Mouse (Mus musculus) heart, embryonic 15.5 days (tissue): Measurements from ENCODE around the gene Trpm8. TPM values are rescaled to one million over a fixed set of nuclear protein-coding genes. Genes with fewer than 3 reads are reported as not detected.

Source experiments
- ATAC-seq: fragments of 200-750 bp; cut with Nextera tagmentation; replicated peaks from 2 replicates; pipeline ENCODE4 v1.8.0; 2017; ENCODE audit warnings: low read depth, moderate TSS enrichment; ENCODE audit not compliant: insufficient number of reproducible peaks, insufficient read depth, low FRiP score
- H3K27ac ChIP-seq: fragments of 300-500 bp; sonication (generic); 2 replicates; pipeline ENCODE4 v1.5.1; 2015; ENCODE audit warnings: mild to moderate bottlenecking, inconsistent platforms
- H3K27me3 ChIP-seq: fragments of 300-500 bp; sonication (generic); 2 replicates; pipeline ENCODE4 v1.6.1; 2015; ENCODE audit warnings: inconsistent platforms
- H3K36me3 ChIP-seq: fragments of 300-500 bp; sonication (generic); 2 replicates; pipeline ENCODE4 v1.6.1; 2015; ENCODE audit warnings: mild to moderate bottlenecking, inconsistent platforms
- H3K4me1 ChIP-seq: fragments of 300-500 bp; sonication (generic); replicated peaks from 2 replicates; pipeline ENCODE4 v1.6.1; 2015; ENCODE audit warnings: inconsistent platforms
- H3K4me2 ChIP-seq: fragments of 300-500 bp; sonication (generic); 2 replicates; pipeline ENCODE4 v1.6.1; 2015; ENCODE audit warnings: inconsistent platforms, mild to moderate bottlenecking, moderate library complexity
- H3K4me3 ChIP-seq: fragments of 300-500 bp; sonication (generic); 2 replicates; pipeline ENCODE4 v1.5.1; 2015; ENCODE audit warnings: mild to moderate bottlenecking, inconsistent platforms
- H3K9ac ChIP-seq: fragments of 300-500 bp; sonication (generic); 2 replicates; pipeline ENCODE4 v1.6.1; 2015; ENCODE audit warnings: mild to moderate bottlenecking, inconsistent platforms
- H3K9me3 ChIP-seq: fragments of 300-500 bp; sonication (generic); replicated peaks from 2 replicates; pipeline ENCODE4 v1.6.1; 2016; ENCODE audit warnings: inconsistent platforms
- WGBS: fragments of 180-500 bp; shearing (Covaris S2); methylation state at CpG from one replicate; pipeline ENCODE4 v1.1.7; 2015; ENCODE audit warnings: mixed read lengths; 5-methylcytosine and 5-hydroxymethylcytosine counted together
- polyA plus RNA-seq: library from polyadenylated mRNA; unstranded; fragments of >200 nt; fragmentation: Nextera tagmentation; extraction: Ambion mirVana; gene quantifications from 2 replicates; pipeline ENCODE4 v1.2.1, GENCODE M21; 2015

Gene Trpm8
- polyA plus RNA-seq, 1 experiment from 2014 or later = not detected

DNA sequence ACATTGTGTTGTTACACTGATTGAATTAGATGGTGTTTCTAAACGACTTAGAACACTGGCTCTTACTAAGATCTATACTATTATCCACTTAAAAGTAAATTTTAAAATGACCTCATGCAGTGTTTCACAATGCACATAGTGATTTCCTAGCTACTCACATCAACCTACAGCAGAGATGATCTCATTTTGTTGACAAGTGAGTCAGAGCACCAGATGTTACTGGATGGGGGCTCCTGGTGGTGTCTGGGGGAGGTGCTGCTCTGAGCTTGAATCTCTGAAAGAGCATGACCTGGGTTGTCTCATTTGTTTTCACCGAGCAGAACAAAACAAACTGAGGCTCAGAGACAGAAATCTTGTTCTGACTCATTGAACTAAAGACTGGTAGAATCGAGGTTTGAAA, 68.1 kb downstream of the Trpm8 start:
- no peak overlapping the region for H3K27ac ChIP-seq
- H3K4me2 ChIP-seq = no peak overlapping the region
- WGBS = 38% methylated on average over 3 of the region's 3 CpGs
- no peak overlapping the region for H3K9ac ChIP-seq
- no peaks in the 10 kb centered on the region for H3K9me3 ChIP-seq
- no peaks in the 10 kb centered on the region for H3K36me3 ChIP-seq
- 0 out of 2 replicates have a peak, but pooled peaks cover 3% of the 10 kb centered on the region for H3K27me3 ChIP-seq
- ATAC-seq = no peak
- H3K4me3 ChIP-seq = no peak overlapping the region
- H3K4me1 ChIP-seq = no peaks in the 10 kb centered on the region

DNA sequence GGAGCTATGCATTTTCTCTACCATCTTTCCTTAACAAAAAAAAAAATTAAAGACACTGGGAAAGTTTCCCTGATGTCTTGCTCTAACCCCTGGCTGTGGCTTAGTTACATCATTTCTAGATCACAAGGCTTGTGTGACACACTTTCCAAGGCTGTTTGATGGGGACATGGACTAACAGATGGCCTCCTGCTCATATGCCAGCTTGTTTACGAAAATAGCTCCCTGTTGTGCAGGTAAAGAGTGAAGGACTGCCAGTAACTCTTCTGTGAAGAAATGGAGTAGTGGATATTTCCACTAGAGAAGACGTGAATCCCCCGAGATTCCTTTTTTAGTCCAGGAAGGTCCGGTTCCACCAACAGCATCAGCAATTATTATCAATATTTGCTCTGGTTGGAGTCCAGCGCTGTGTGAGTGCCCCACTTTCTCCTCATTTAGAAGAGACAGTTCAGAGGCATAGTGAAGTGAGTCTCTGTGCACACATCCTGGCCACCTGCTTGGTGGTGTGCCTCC, 71.1 kb downstream of the Trpm8 start:
- Histone ChIP-seq H3K36me3 (no peaks in the 10 kb centered on the region), H3K27ac (no peak overlapping the region), H3K4me1 (no peaks in the 10 kb centered on the region), H3K9me3 (no peaks in the 10 kb centered on the region), H3K9ac (no peak overlapping the region), H3K27me3 (0 out of 2 replicates have a peak, but pooled peaks cover 3% of the 10 kb centered on the region), H3K4me3 (no peak overlapping the region), H3K4me2 (no peak overlapping the region)
- WGBS = 84% methylated on average over 5 of the region's 5 CpGs
- ATAC-seq = no peak

DNA sequence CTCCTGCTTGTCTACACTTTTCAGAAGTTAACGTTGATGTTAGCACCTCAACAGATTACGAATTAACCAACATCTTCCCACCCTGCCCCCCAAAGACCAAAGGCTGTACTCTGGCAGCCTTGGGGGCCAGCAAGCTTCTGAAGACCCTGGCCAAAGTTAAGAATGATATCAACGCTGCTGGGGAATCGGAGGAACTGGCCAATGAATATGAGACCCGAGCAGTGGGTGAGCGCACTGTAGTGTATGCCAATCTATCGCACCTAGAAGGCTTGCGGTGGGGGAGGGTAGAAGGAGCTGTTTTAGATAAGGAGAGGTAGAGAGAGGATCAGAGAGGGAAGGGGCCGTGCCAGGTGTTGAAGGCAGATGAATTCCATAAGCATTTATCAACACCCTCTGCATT, 73.3 kb downstream of the Trpm8 start:
- no peak overlapping the region for H3K4me3 ChIP-seq
- no peak for ATAC-seq
- H3K9ac ChIP-seq = no peak overlapping the region
- 0 out of 2 replicates have a peak, but pooled peaks cover 3% of the 10 kb centered on the region for H3K27me3 ChIP-seq
- no peak overlapping the region for H3K27ac ChIP-seq
- H3K36me3 ChIP-seq = no peaks in the 10 kb centered on the region
- no peak overlapping the region for H3K4me2 ChIP-seq
- no peaks in the 10 kb centered on the region for H3K9me3 ChIP-seq
- 70% methylated on average over 9 of the region's 9 CpGs for WGBS
- no peaks in the 10 kb centered on the region for H3K4me1 ChIP-seq

- no peak for ATAC-seq
- H3K9me3 ChIP-seq = no peaks in the 10 kb centered on the region
- no peaks in the 10 kb centered on the region for H3K27me3 ChIP-seq
- no peaks in the 10 kb centered on the region for H3K4me1 ChIP-seq
- no peak overlapping the region for H3K4me3 ChIP-seq
- no peak overlapping the region for H3K4me2 ChIP-seq
- no peak overlapping the region for H3K9ac ChIP-seq
- WGBS = 87% methylated on average over 12 of the region's 12 CpGs
- no peak overlapping the region for H3K27ac ChIP-seq
- no peaks in the 10 kb centered on the region for H3K36me3 ChIP-seq
These were observed 77.6 kb downstream of the Trpm8 start for GRCm38 (mm10) chr1:88355025-88355424.

GRCm38 (mm10) chr1:88355681-88356080, 78.2 kb downstream of the Trpm8 start:
- H3K27me3 ChIP-seq = no peaks in the 10 kb centered on the region
- H3K4me3 ChIP-seq = no peak overlapping the region
- no peak for ATAC-seq
- H3K36me3 ChIP-seq = no peaks in the 10 kb centered on the region
- no peak overlapping the region for H3K27ac ChIP-seq
- no peak overlapping the region for H3K9ac ChIP-seq
- H3K4me1 ChIP-seq = no peaks in the 10 kb centered on the region
- 88% methylated on average over 3 of the region's 3 CpGs for WGBS
- H3K4me2 ChIP-seq = no peak overlapping the region
- H3K9me3 ChIP-seq = no peaks in the 10 kb centered on the region

DNA sequence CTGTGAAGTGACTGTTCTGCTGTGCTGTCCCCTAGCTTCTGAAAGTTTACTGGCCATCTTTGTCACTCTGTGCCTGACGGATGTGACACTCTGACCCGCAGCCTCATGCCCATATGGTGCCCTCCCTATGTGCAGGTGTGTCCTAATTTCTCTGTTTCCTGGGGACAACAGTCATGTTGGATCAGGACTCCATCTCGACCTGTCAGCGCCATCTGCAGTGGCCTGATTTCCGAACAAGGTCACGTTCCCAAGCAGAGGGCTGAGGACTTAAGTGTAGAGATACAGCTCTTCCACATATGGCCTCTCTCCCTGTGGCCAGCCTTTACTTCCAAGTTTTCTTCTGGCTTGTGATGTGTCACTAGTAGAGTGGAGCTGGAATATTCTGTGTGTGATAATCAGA, 79.2 kb downstream of the Trpm8 start:
- no peak overlapping the region for H3K27ac ChIP-seq
- WGBS = 70% methylated on average over 6 of the region's 6 CpGs
- H3K4me3 ChIP-seq = no peak overlapping the region
- no peak overlapping the region for H3K4me2 ChIP-seq
- H3K36me3 ChIP-seq = no peaks in the 10 kb centered on the region
- ATAC-seq = no peak
- H3K4me1 ChIP-seq = no peaks in the 10 kb centered on the region
- H3K9ac ChIP-seq = no peak overlapping the region
- H3K27me3 ChIP-seq = no peaks in the 10 kb centered on the region
- no peaks in the 10 kb centered on the region for H3K9me3 ChIP-seq

DNA sequence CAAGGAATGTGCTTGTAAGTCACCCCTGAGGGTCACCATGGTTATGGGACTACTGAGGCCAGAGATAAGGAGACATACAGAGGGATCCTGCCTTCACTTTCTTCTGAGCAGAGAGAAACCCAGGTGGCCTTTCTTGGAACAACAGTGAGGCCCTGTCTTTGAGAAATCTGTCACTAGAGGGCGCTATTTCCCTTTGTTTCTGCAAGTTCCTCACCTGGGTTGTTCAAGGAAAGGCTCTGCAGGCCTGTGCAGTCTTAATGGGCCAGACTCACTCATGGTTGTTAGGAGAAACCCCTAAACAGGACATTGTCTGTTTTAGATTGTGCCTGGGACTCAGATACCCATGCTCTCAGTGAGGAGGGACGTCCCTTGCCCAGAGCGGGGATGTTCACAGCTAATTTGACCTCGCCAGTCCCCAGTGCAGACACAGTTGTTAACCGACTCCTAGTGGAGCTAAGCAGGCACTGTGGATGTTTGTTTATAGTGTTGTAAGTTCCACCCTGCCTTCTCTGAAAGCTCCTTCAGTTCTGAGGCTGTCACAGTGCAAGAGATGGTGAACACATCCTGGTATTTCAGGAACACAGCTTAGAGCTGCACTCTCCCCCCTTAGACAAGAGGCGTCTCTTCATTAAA, 80.1 kb downstream of the Trpm8 start:
- Histone ChIP-seq H3K4me3 (no peak overlapping the region), H3K4me1 (no peaks in the 10 kb centered on the region), H3K9ac (no peak overlapping the region), H3K36me3 (no peaks in the 10 kb centered on the region), H3K27me3 (0 out of 2 replicates have a peak, but pooled peaks cover 2% of the 10 kb centered on the region), H3K4me2 (no peak overlapping the region), H3K9me3 (no peaks in the 10 kb centered on the region), H3K27ac (no peak overlapping the region)
- no peak; the same call in 1 of the 2 replicates for ATAC-seq
- WGBS = 72% methylated on average over 6 of the region's 6 CpGs

DNA sequence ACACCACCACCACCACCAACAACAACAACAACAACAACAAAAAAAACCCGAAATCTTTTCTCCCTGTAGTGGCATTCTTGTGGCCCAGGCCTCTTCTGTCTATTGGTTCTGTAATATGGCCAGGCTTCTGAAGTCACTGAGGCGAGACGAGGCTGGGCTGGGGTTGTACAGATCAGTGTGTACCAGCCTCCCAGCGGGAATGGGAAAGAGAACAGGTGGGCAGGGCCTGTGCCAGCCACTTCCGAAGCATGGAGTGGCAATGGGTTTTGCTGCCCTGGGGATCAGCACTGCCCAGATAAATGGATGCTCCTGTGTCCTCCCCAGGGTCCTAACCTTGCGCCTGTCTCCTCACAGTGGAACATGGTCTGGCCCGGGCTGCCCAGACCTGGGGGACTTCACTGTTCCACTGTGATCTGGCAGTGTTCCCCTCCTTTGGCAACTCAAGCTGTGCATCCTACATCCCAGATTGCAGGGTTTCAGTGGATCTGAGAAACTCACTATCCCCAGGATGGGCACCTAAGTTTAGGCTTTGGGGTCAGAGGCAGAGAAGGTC, 80.7 kb downstream of the Trpm8 start:
- no peak overlapping the region for H3K4me3 ChIP-seq
- H3K27me3 ChIP-seq = 0 out of 2 replicates have a peak, but pooled peaks cover 2% of the 10 kb centered on the region
- no peak overlapping the region for H3K9ac ChIP-seq
- no peak overlapping the region for H3K4me2 ChIP-seq
- H3K36me3 ChIP-seq = no peaks in the 10 kb centered on the region
- 77% methylated on average over 7 of the region's 7 CpGs for WGBS
- no peaks in the 10 kb centered on the region for H3K4me1 ChIP-seq
- no peak overlapping the region for H3K27ac ChIP-seq
- no peak for ATAC-seq
- no peaks in the 10 kb centered on the region for H3K9me3 ChIP-seq

- 70% methylated on average over 4 of the region's 4 CpGs for WGBS
- no peak for ATAC-seq
These were observed 83.6 kb downstream of the Trpm8 start for GRCm38 (mm10) chr1:88361085-88361484.

GRCm38 (mm10) chr1:88366881-88367644, 89.6 kb downstream of the Trpm8 start:
- 68% methylated on average over 11 of the region's 11 CpGs for WGBS
- H3K9me3 ChIP-seq = no peaks in the 10 kb centered on the region
- no peak for ATAC-seq
- no peaks in the 10 kb centered on the region for H3K27me3 ChIP-seq
- no peak overlapping the region for H3K4me3 ChIP-seq
- no peaks in the 10 kb centered on the region for H3K36me3 ChIP-seq
- no peak overlapping the region for H3K27ac ChIP-seq
- no peaks in the 10 kb centered on the region for H3K4me1 ChIP-seq
- H3K9ac ChIP-seq = no peak overlapping the region
- no peak overlapping the region for H3K4me2 ChIP-seq

More at GRCm38 (mm10) chr1:88361085-88361484, 83.6 kb downstream of the Trpm8 start:
- H3K4me1 ChIP-seq = no peaks in the 10 kb centered on the region
- H3K27me3 ChIP-seq = 0 out of 2 replicates have a peak, but pooled peaks cover 2% of the 10 kb centered on the region
- H3K27ac ChIP-seq = no peak overlapping the region
- H3K4me3 ChIP-seq = no peak overlapping the region
- H3K9ac ChIP-seq = no peak overlapping the region
- no peaks in the 10 kb centered on the region for H3K36me3 ChIP-seq
- no peak overlapping the region for H3K4me2 ChIP-seq
- no peaks in the 10 kb centered on the region for H3K9me3 ChIP-seq

DNA sequence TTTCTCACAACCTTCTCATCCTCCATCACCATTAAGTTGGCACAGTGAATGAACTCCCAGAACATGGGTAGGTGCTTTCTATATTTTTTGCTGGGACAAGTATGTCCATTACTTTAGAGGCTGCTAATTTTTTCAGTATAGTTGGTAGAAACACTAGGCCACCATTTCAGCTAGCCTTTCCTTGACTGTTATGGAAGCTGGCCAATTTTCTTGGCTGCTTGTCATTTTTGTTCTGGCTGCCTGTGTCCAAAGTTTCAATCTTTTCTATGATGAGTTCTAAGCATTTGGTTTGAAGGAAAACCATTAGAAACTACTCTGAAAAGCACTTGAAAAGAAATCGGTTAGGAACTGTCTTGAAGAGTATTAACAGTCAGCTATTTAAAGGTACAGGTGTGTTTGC, 101.0 kb downstream of the Trpm8 start:
- no peaks in the 10 kb centered on the region for H3K27me3 ChIP-seq
- H3K4me3 ChIP-seq = no peak overlapping the region
- H3K4me1 ChIP-seq = no peaks in the 10 kb centered on the region
- H3K9me3 ChIP-seq = no peaks in the 10 kb centered on the region
- no peak overlapping the region for H3K27ac ChIP-seq
- ATAC-seq = no peak
- H3K36me3 ChIP-seq = no peaks in the 10 kb centered on the region
- WGBS = 75% methylated on average over 1 of the region's 1 CpGs
- no peak overlapping the region for H3K9ac ChIP-seq
- H3K4me2 ChIP-seq = no peak overlapping the region
